Comparison of ENCODE assay signal across 21 mouse cellular contexts in the genomic region with DNA sequence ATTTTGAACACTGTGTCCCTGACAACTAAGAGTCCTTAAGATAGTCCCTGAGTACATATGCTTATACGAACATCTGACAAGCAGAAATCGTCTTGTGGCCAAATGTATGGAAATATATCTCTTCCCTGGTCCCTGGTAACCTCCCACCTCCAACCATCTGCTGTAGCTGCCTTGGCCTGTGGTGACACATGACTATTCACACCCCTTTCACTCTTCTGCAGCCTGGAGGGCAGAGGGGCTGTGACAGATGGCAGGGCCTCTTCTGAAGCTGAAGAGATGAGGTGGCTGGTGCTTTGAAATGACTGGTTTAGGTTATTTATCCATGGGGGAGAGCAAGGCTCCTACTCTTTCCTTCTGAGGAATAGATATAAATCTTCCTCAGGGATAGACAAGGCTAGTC.
DNase-seq lines count a peak whose midpoint lies in the region; ATAC-seq and TF ChIP-seq lines count a peak whose summit lies in the region.
"Had no signal": no experiment of that assay in that cellular context is flagged by ENCODE, and none has a peak within 500 bp of the region (broad histone marks: within the 10 kb centered on the region; RNA-seq: fewer than 3 reads in every experiment).

No protein-coding gene starts in this region.

- H3K9me3 ChIP-seq in hindbrain, embryonic 16.5 days (ENCODE audit: control insufficient read depth, low read length) = no peaks in the 10 kb centered on the region
- H3K9me3 ChIP-seq in hindbrain, embryonic 12.5 days (replicated peaks) = no peaks in the 10 kb centered on the region
- no peaks in the 10 kb centered on the region for H3K9me3 ChIP-seq in midbrain, postnatal 0 days (ENCODE audit: low read length)
- no peaks in the 10 kb centered on the region for H3K9me3 ChIP-seq in midbrain, embryonic 10.5 days (replicated peaks)
- H3K9me3 ChIP-seq: embryonic facial prominence, embryonic 13.5 days; forebrain, embryonic 12.5 days; G1E; hindbrain, embryonic 10.5 days had no signal

- ATAC-seq in hindbrain, embryonic 16.5 days = peak; percentile 77
- ATAC-seq in hindbrain, embryonic 12.5 days (ENCODE audit: low FRiP score) = no peak
- ATAC-seq in midbrain, postnatal 0 days (ENCODE audit: low FRiP score) = no peak
- ATAC-seq: CD4-positive, CD25-positive, alpha-beta regulatory T cell, adult 4 months; forebrain, embryonic 16.5 days had no signal

- H3K27ac ChIP-seq in hindbrain, embryonic 16.5 days (ENCODE audit: low read depth, low read length) = no peak overlapping the region
- H3K27ac ChIP-seq in hindbrain, embryonic 12.5 days = no peak overlapping the region
- no peak overlapping the region for H3K27ac ChIP-seq in midbrain, postnatal 0 days (ENCODE audit: low read depth, low read length)
- H3K27ac ChIP-seq in midbrain, embryonic 10.5 days (replicated peaks) = no peak overlapping the region
- H3K27ac ChIP-seq: embryonic facial prominence, embryonic 13.5 days; forebrain, embryonic 12.5 days; heart, adult 2 months; hindbrain, embryonic 10.5 days had no signal

- H3K4me1 ChIP-seq in hindbrain, embryonic 16.5 days (ENCODE audit: control insufficient read depth, insufficient read depth, low read depth, low read length) = no peaks in the 10 kb centered on the region
- no peaks in the 10 kb centered on the region for H3K4me1 ChIP-seq in hindbrain, embryonic 12.5 days
- H3K4me1 ChIP-seq in midbrain, postnatal 0 days (ENCODE audit: insufficient read depth, low read length) = no peaks in the 10 kb centered on the region
- H3K4me1 ChIP-seq in midbrain, embryonic 10.5 days = no peaks in the 10 kb centered on the region
- H3K4me1 ChIP-seq: embryonic facial prominence, embryonic 13.5 days; forebrain, embryonic 12.5 days; hindbrain, embryonic 10.5 days had no signal

- no peaks in the 10 kb centered on the region for H3K36me3 ChIP-seq in hindbrain, embryonic 16.5 days (ENCODE audit: control insufficient read depth, insufficient read depth, low read length)
- no peaks in the 10 kb centered on the region for H3K36me3 ChIP-seq in hindbrain, embryonic 12.5 days
- H3K36me3 ChIP-seq in midbrain, postnatal 0 days (ENCODE audit: insufficient read depth, low read length) = no peaks in the 10 kb centered on the region
- H3K36me3 ChIP-seq in midbrain, embryonic 10.5 days = no peaks in the 10 kb centered on the region
- H3K36me3 ChIP-seq: embryonic facial prominence, embryonic 13.5 days; forebrain, embryonic 12.5 days; G1E; hindbrain, embryonic 10.5 days had no signal

- no peak for TF ChIP-seq CTCF in midbrain, postnatal 0 days (IDR thresholded peaks at IDR 0.05)

- no peak overlapping the region for H3K9ac ChIP-seq in hindbrain, embryonic 16.5 days (ENCODE audit: low read depth, low read length)
- no peak overlapping the region for H3K9ac ChIP-seq in hindbrain, embryonic 12.5 days
- H3K9ac ChIP-seq in midbrain, postnatal 0 days (replicated peaks; ENCODE audit: low read length, poor library complexity, severe bottlenecking) = no peak overlapping the region
- H3K9ac ChIP-seq: embryonic facial prominence, embryonic 13.5 days; forebrain, embryonic 12.5 days had no signal

- WGBS in hindbrain, embryonic 16.5 days = 82% methylated on average over 2 of the region's 2 CpGs
- 64% methylated on average over 2 of the region's 2 CpGs for WGBS in hindbrain, embryonic 12.5 days
- 80% methylated on average over 2 of the region's 2 CpGs for WGBS in midbrain, postnatal 0 days
- WGBS in midbrain, embryonic 10.5 days = 79% methylated on average over 2 of the region's 2 CpGs

- peak; percentile 27 to 49 for DNase-seq in adrenal gland, adult (ENCODE audit: inconsistent age in 2 of 2, low spot score in 1 of 2)
- no peak for DNase-seq in adrenal gland, postnatal 14 days
- DNase-seq in midbrain, postnatal 0 days (ENCODE audit: low spot score) = peak; percentile 4
- no peak for DNase-seq in midbrain, embryonic 10.5 days (ENCODE audit: low spot score)
- no peak for DNase-seq in lung, adult 18-20 months
- DNase-seq: adrenal gland, postnatal 10 days; B cell, adult 2 months; cerebellum, adult 8-10 months; cerebellum, postnatal 36 days; gastrocnemius, postnatal 10 days; heart, adult 2 months; kidney, adult 11 months had no signal

- H3K27me3 ChIP-seq in hindbrain, embryonic 16.5 days (replicated peaks; ENCODE audit: control insufficient read depth, insufficient read depth, low read length) = no peaks in the 10 kb centered on the region
- H3K27me3 ChIP-seq in hindbrain, embryonic 12.5 days = no peaks in the 10 kb centered on the region
- H3K27me3 ChIP-seq in midbrain, postnatal 0 days (ENCODE audit: insufficient read depth, low read length) = no peaks in the 10 kb centered on the region
- H3K27me3 ChIP-seq in midbrain, embryonic 10.5 days (ENCODE audit: low read depth, poor library complexity, severe bottlenecking) = no peaks in the 10 kb centered on the region
- H3K27me3 ChIP-seq: embryonic facial prominence, embryonic 13.5 days; forebrain, embryonic 12.5 days had no signal

- H3K4me2 ChIP-seq in hindbrain, embryonic 16.5 days (ENCODE audit: low read length) = no peak overlapping the region
- no peak overlapping the region for H3K4me2 ChIP-seq in hindbrain, embryonic 12.5 days (replicated peaks)
- H3K4me2 ChIP-seq in midbrain, postnatal 0 days (ENCODE audit: low read depth, low read length, poor library complexity, severe bottlenecking) = no peak overlapping the region
- H3K4me2 ChIP-seq: embryonic facial prominence, embryonic 13.5 days; forebrain, embryonic 12.5 days; heart, embryonic 11.5 days had no signal

- H3K4me3 ChIP-seq in hindbrain, embryonic 16.5 days (ENCODE audit: low read length) = no peak overlapping the region
- no peak overlapping the region for H3K4me3 ChIP-seq in hindbrain, embryonic 12.5 days
- no peak overlapping the region for H3K4me3 ChIP-seq in midbrain, postnatal 0 days (ENCODE audit: low read depth, low read length)
- H3K4me3 ChIP-seq in midbrain, embryonic 10.5 days = no peak overlapping the region
- H3K4me3 ChIP-seq: embryonic facial prominence, embryonic 13.5 days; forebrain, embryonic 12.5 days; heart, adult 2 months; hindbrain, embryonic 10.5 days had no signal

Comparison
In these comparisons a context has a peak if more than half of its experiments do, and no peak if none do; other contexts are left out.
1. DNase-seq: peak in adrenal gland, adult (2 of 2) and midbrain, postnatal 0 days (single experiment); none in adrenal gland, postnatal 14 days (single experiment), midbrain, embryonic 10.5 days (single experiment) and lung, adult 18-20 months (0 of 2).